Mouse (Mus musculus): ENCODE data around the gene Inhbe. TPM values are rescaled to one million over a fixed set of nuclear protein-coding genes. Genes with fewer than 3 reads are reported as not detected.
"Not testable (repeated sequence)": the region's sequence is repeated elsewhere in the genome, so short reads cannot be mapped to it uniquely, and the experiment has no call there.

The Inhbe gene
- polyA plus RNA-seq, 1 experiment from 2014 or later, result not detected

- not testable (repeated sequence) for ATAC-seq (ENCODE audit: low FRiP score, low read depth); H3K36me3 ChIP-seq; H3K9me3 ChIP-seq; H3K4me3 ChIP-seq; H3K4me2 ChIP-seq (replicated peaks); H3K27me3 ChIP-seq (replicated peaks); H3K9ac ChIP-seq; H3K27ac ChIP-seq
- 91% methylated on average over 5 of the region's 5 CpGs for WGBS
- H3K4me1 ChIP-seq, result peaks cover 11% of the 10 kb centered on the region
These were observed 40.7 kb downstream of the Inhbe start for GRCm38 (mm10) chr10:127313516-127313915.

- no peaks in the 10 kb centered on the region for H3K9me3 ChIP-seq
- WGBS, result 89% methylated on average over 4 of the region's 4 CpGs
- no peak overlapping the region for H3K4me2 ChIP-seq (replicated peaks)
- no peak for ATAC-seq (ENCODE audit: low FRiP score, low read depth)
- no peak overlapping the region for H3K27ac ChIP-seq
- peaks cover 11% of the 10 kb centered on the region for H3K4me1 ChIP-seq
- no peak overlapping the region for H3K4me3 ChIP-seq
- H3K9ac ChIP-seq, result no peak overlapping the region
- H3K36me3 ChIP-seq, result peaks cover 15% of the 10 kb centered on the region
- H3K27me3 ChIP-seq (replicated peaks), result no peaks in the 10 kb centered on the region
These were observed 41.4 kb downstream of the Inhbe start for GRCm38 (mm10) chr10:127312858-127313257.

GRCm38 (mm10) chr10:127312356-127312676 is 41.9 kb downstream of the Inhbe start:
- WGBS, result 2% methylated on average over 4 of the region's 4 CpGs
- peak overlapping the region; percentile 85 for H3K4me2 ChIP-seq (replicated peaks)
- H3K27me3 ChIP-seq (replicated peaks), result no peaks in the 10 kb centered on the region
- peak overlapping the region; percentile 79 for H3K4me3 ChIP-seq
- H3K27ac ChIP-seq, result no peak overlapping the region
- H3K36me3 ChIP-seq, result peaks cover 21% of the 10 kb centered on the region
- H3K9ac ChIP-seq, result peak overlapping the region; percentile 42; the same call in 1 of the 2 replicates
- H3K9me3 ChIP-seq, result no peaks in the 10 kb centered on the region
- peaks cover 11% of the 10 kb centered on the region for H3K4me1 ChIP-seq
- ATAC-seq (ENCODE audit: low FRiP score, low read depth), result peak; percentile 69

- no peaks in the 10 kb centered on the region for H3K9me3 ChIP-seq
- H3K9ac ChIP-seq, result peak within 1 kb of the TSS; percentile 82
- peak within 1 kb of the TSS; percentile 85 for H3K4me2 ChIP-seq (replicated peaks)
- under 1% methylated on average over 65 of the region's 65 CpGs for WGBS
- H3K36me3 ChIP-seq, result peaks cover 27% of the 10 kb centered on the region
- peaks cover 11% of the 10 kb centered on the region for H3K4me1 ChIP-seq
- H3K27me3 ChIP-seq (replicated peaks), result no peaks in the 10 kb centered on the region
- peak within 1 kb of the TSS; percentile 79 for H3K4me3 ChIP-seq
- ATAC-seq (ENCODE audit: low FRiP score, low read depth), result peak; percentile 97
- H3K27ac ChIP-seq, result no peak within 1 kb of the TSS
These were observed 42.5 kb downstream of the Inhbe start, which contains the start of gene Mars for GRCm38 (mm10) chr10:127311476-127312355. Gene Mars (minus strand): TSS chr10:127311786.

- H3K4me2 ChIP-seq (replicated peaks), result peak overlapping the region; percentile 85
- H3K36me3 ChIP-seq, result peaks cover 36% of the 10 kb centered on the region
- no peaks in the 10 kb centered on the region for H3K27me3 ChIP-seq (replicated peaks)
- peaks cover 11% of the 10 kb centered on the region for H3K4me1 ChIP-seq
- ATAC-seq (ENCODE audit: low FRiP score, low read depth), result peak; percentile 56
- peak overlapping the region; percentile 82 for H3K9ac ChIP-seq
- 38% methylated on average over 23 of the region's 23 CpGs for WGBS
- H3K4me3 ChIP-seq, result peak overlapping the region; percentile 79
- no peak overlapping the region for H3K27ac ChIP-seq
- H3K9me3 ChIP-seq, result no peaks in the 10 kb centered on the region
These were observed 43.4 kb downstream of the Inhbe start for GRCm38 (mm10) chr10:127310523-127311475.

GRCm38 (mm10) chr10:127309167-127309566 is 45.0 kb downstream of the Inhbe start:
- H3K27ac ChIP-seq; H3K4me2 ChIP-seq (replicated peaks); H3K9ac ChIP-seq; H3K27me3 ChIP-seq (replicated peaks); ATAC-seq (ENCODE audit: low FRiP score, low read depth); H3K9me3 ChIP-seq; H3K4me3 ChIP-seq: not testable (repeated sequence)
- peaks cover 52% of the 10 kb centered on the region for H3K36me3 ChIP-seq
- H3K4me1 ChIP-seq, result peaks cover 11% of the 10 kb centered on the region
- WGBS, result 89% methylated on average over 3 of the region's 3 CpGs

GRCm38 (mm10) chr10:127303136-127303535 is 51.1 kb downstream of the Inhbe start:
- Histone ChIP-seq H3K9me3 (no peaks in the 10 kb centered on the region), H3K4me1 (no peaks in the 10 kb centered on the region), H3K9ac (no peak overlapping the region), H3K27me3 (replicated peaks) (no peaks in the 10 kb centered on the region), H3K36me3 (peaks cover 92% of the 10 kb centered on the region), H3K27ac (no peak overlapping the region), H3K4me3 (no peak overlapping the region), H3K4me2 (replicated peaks) (no peak overlapping the region)
- WGBS, result 95% methylated on average over 11 of the region's 11 CpGs
- ATAC-seq (ENCODE audit: low FRiP score, low read depth), result no peak

- Histone ChIP-seq H3K36me3 (peaks cover 92% of the 10 kb centered on the region), H3K9me3 (no peaks in the 10 kb centered on the region)
- WGBS, result 93% methylated on average over 6 of the region's 6 CpGs
These were observed 53.9 kb downstream of the Inhbe start for GRCm38 (mm10) chr10:127300361-127300760.

More at GRCm38 (mm10) chr10:127300361-127300760, 53.9 kb downstream of the Inhbe start:
- H3K4me1 ChIP-seq, result no peaks in the 10 kb centered on the region
- no peak overlapping the region for H3K9ac ChIP-seq
- ATAC-seq (ENCODE audit: low FRiP score, low read depth), result no peak
- no peaks in the 10 kb centered on the region for H3K27me3 ChIP-seq (replicated peaks)
- no peak overlapping the region for H3K27ac ChIP-seq
- no peak overlapping the region for H3K4me2 ChIP-seq (replicated peaks)
- no peak overlapping the region for H3K4me3 ChIP-seq

Other genes starting within 250 kb of the Inhbe start
- gene Os9, start 233.3 kb downstream of the Inhbe start, polyA plus RNA-seq (2016; fragmentation: Nextera tagmentation; extraction: Ambion mirVana), result 118 and 123 TPM in 2 replicates
- gene B4galnt1, start 189.2 kb downstream of the Inhbe start, polyA plus RNA-seq (2016; fragmentation: Nextera tagmentation; extraction: Ambion mirVana), result 29.2 and 31.5 TPM in 2 replicates
- 1.5 and 1.8 TPM in 2 replicates for gene Slc26a10, start 173.8 kb downstream of the Inhbe start, polyA plus RNA-seq (2016; fragmentation: Nextera tagmentation; extraction: Ambion mirVana)
- 43.3 and 43.6 TPM in 2 replicates for gene Arhgef25, start 164.3 kb downstream of the Inhbe start, polyA plus RNA-seq (2016; fragmentation: Nextera tagmentation; extraction: Ambion mirVana)
- gene Dtx3, start 158.7 kb downstream of the Inhbe start, polyA plus RNA-seq (2016; fragmentation: Nextera tagmentation; extraction: Ambion mirVana), result 189 and 199 TPM in 2 replicates
- 22.0 and 22.4 TPM in 2 replicates for gene Pip4k2c, start 142.8 kb downstream of the Inhbe start, polyA plus RNA-seq (2016; fragmentation: Nextera tagmentation; extraction: Ambion mirVana)
- 72.7 and 81.6 TPM in 2 replicates for gene Kif5a, start 91.1 kb downstream of the Inhbe start, polyA plus RNA-seq (2016; fragmentation: Nextera tagmentation; extraction: Ambion mirVana)
- gene Dctn2, start 88.0 kb downstream of the Inhbe start, polyA plus RNA-seq (2016; fragmentation: Nextera tagmentation; extraction: Ambion mirVana), result 273 and 277 TPM in 2 replicates
- gene Mbd6, start 65.4 kb downstream of the Inhbe start, polyA plus RNA-seq (2016; fragmentation: Nextera tagmentation; extraction: Ambion mirVana), result 18.4 and 20.5 TPM in 2 replicates
- 145 and 146 TPM in 2 replicates for gene Mars, start 42.6 kb downstream of the Inhbe start, polyA plus RNA-seq (2016; fragmentation: Nextera tagmentation; extraction: Ambion mirVana)
- gene Arhgap9, start 32.4 kb downstream of the Inhbe start, polyA plus RNA-seq (2016; fragmentation: Nextera tagmentation; extraction: Ambion mirVana), result 1.7 and 2.0 TPM in 2 replicates
- 3.6 and 4.0 TPM in 2 replicates for gene Gli1, start 12.4 kb downstream of the Inhbe start, polyA plus RNA-seq (2016; fragmentation: Nextera tagmentation; extraction: Ambion mirVana)
- not detected in 2 replicates for gene Inhbc, start 16.0 kb upstream of the Inhbe start, polyA plus RNA-seq (2016; fragmentation: Nextera tagmentation; extraction: Ambion mirVana)
- gene R3hdm2, start 25.9 kb upstream of the Inhbe start, polyA plus RNA-seq (2016; fragmentation: Nextera tagmentation; extraction: Ambion mirVana), result 33.9 and 36.3 TPM in 2 replicates
- gene Stac3, start 147.3 kb upstream of the Inhbe start, polyA plus RNA-seq (2016; fragmentation: Nextera tagmentation; extraction: Ambion mirVana), result 4.3 and 5.8 TPM in 2 replicates
- gene Ndufa4l2, start 160.6 kb upstream of the Inhbe start, polyA plus RNA-seq (2016; fragmentation: Nextera tagmentation; extraction: Ambion mirVana), result 7.3 and 7.6 TPM in 2 replicates
- gene Shmt2, start 168.0 kb upstream of the Inhbe start, polyA plus RNA-seq (2016; fragmentation: Nextera tagmentation; extraction: Ambion mirVana), result 74.2 and 76.9 TPM in 2 replicates
- 112 and 125 TPM in 2 replicates for gene Nxph4, start 180.1 kb upstream of the Inhbe start, polyA plus RNA-seq (2016; fragmentation: Nextera tagmentation; extraction: Ambion mirVana)

All from neural tube, embryonic 12.5 days (tissue).